Mouse (Mus musculus): Measurements from ENCODE around the gene Hist1h4f.

- TF ChIP-seq CTCF (IDR thresholded peaks at IDR 0.05): no peak
- no peak for TF ChIP-seq POLR2A (IDR thresholded peaks at IDR 0.05; ENCODE audit: insufficient read depth, low read depth, low read length)
Observed at GRCm38 (mm10) chr13:23546694-23547093, 4.8 kb downstream of the Hist1h4f start.

Measured in heart, adult 2 months (tissue).